Mouse (Mus musculus) cerebellum, adult 2 months (tissue): ENCODE measurements at regions not wholly inside any gene's neighbourhood (a gene's known extent, or its start where the extent isn't known, plus 50 kb on each side); places are given as distances from the start of the nearest gene placed in this dataset.

Experiments
- CTCF ChIP-seq: fragments of 200-500 bp; IDR thresholded peaks from 2 replicates; pipeline ENCODE4 v1.5.1; 2011; ENCODE audit warnings: low read depth, mild to moderate bottlenecking, control low read depth, low read length, moderate library complexity, borderline replicate concordance; ENCODE audit not compliant: insufficient read depth
- POLR2A ChIP-seq: fragments of 200-500 bp; IDR thresholded peaks from 2 replicates; pipeline ENCODE4 v1.6.1; 2011; ENCODE audit warnings: low read length, control low read depth, borderline replicate concordance; ENCODE audit not compliant: insufficient read depth

DNA sequence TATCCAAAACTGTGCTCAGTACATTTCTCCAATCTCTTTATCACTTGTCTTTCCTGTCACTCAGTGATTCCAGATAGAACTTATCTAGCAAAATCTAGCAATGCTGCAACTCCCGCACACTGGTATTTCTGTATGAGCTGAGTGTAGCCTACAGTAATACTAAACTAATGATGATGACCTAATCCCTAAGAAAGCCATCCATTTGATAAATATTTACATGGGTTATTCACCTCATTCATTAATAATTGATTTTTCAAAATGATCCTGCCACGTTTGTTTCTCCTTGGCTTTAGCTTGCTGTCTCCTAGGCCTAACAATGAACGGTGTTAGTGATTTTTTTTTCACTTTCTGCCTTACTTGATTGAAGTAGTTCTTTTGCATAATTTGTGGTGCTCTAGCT lies 1252.1 kb downstream of the Epha7 start:
- TF ChIP-seq POLR2A (no peak), CTCF (no peak)
